Mouse (Mus musculus) adrenal gland, adult 10 weeks (tissue): ENCODE data around the gene Rab20. TPM values are rescaled to one million over a fixed set of nuclear protein-coding genes. Genes with fewer than 3 reads are reported as not detected.

Experiments used
- polyA plus RNA-seq: library from polyadenylated mRNA; stranded (reverse); fragments of 350-450 nt; fragmentation: Illumina TruSeq; extraction: RNeasy Lipid Tissue Mini Kit (QIAGEN cat#74804); gene quantifications from one replicate; pipeline ENCODE4 v1.2.3, GENCODE M21; 2014; ENCODE audit warnings: low read depth, low replicate concordance

Gene Rab20
- polyA plus RNA-seq: 2.2 TPM

DNA sequence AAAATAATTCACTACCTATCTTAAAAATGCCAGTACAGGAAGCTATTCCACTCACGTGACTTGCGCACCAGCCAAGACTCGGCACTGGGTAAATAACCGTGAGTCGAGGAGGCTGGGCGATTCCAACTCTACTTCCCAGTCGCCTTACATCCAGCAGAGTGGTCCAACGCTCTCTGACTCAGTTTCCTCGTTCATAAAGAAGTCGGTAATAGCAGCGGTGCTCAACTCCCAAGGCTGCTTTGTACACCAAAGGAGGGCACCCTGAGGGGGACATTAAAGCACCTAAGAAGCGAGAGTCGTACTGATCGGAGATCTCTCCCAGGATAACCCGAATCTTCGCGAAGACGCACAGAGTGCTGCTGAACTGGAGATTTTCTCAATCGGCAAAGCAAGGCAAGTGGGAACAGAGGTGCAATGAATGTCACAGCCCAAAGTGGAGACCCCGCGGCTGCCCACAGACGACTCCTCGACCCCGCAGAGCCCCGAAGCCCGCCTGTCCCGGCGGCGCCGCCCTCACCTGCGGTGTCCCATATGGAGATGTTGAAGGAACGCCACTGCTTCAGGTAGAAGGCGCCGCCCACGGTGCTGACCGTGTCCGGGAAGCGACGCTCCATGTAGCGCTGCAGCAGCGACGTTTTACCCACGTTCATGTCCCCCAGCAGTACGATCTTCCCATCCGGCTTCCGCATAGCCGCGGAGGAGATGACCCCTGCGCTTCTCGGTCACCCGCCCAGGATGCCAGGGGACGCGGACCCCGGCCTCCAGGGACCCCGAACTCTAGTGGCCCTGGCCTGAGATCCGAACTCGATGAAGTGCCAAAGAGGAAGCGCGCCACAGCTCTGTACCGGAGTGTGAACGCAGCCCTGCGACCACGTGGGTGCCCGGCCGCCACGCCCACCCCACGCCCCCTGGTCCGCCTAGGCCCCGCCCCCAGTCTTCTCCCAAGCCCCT is at the start of gene Rab20:
TSS of gene Rab20 (minus strand) at position 900 of the 951 bp plus-strand sequence.

DNA sequence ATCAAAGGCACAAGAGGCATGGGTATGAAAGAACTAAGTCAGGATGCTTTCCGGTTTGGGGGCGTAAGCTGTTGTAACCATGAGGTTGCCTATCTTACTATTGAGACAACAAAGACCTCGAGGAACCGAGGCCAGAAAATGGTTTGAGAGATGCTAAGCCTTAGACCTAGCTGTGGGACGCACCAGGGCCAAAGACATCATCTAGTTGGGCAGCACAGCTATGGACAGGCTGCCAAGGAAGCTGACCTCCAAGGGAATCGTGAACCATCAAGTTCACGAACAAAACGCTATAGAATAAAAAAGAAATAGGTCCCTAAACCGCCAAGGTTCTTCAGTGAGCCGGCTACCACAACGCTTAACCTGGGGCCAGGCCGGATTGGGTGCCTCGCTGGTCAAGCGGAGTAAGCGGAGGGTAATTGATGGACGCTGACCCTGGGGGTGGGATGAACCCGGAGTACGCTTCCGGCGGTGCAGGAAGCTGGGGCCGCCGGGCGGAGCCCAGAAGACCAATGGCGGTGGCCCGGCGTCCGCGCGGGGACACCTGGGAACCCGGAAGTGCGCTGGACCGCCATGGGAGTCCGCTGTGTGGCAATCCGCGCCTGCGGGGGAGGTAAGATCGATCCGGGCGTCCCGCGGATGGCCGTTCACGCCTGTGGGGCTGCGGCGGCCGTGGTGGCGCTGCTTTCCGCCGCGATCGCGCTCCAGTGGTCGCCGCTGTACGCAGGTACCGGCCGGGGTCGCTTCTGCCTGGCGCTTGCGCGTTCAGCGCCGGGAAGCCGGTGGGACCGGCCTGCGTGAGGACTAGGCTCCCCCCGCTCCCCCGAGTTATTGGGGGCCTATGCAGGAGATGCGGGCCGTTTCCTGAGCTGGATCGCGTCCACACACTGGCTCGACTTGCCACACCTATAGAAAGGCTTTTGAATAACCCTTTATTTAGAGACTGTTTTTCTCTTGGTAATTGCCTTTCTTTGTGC is 18.8 kb upstream of the Rab20 start, which contains the start of gene Naxd:
TSS of gene Naxd (plus strand) at position 490 of the 974 bp plus-strand sequence.

Other genes starting within 250 kb of the Rab20 start
- gene Col4a2, start 165.9 kb downstream of the Rab20 start, polyA plus RNA-seq: 5.7 TPM
- gene Col4a1, start 165.9 kb downstream of the Rab20 start, polyA plus RNA-seq: 94.4 TPM
- gene Naxd, start 18.8 kb upstream of the Rab20 start, polyA plus RNA-seq: 14.6 TPM
- 8.8 TPM for gene Cars2, start 72.1 kb upstream of the Rab20 start, polyA plus RNA-seq
- 40.2 TPM for gene Ing1, start 76.9 kb upstream of the Rab20 start, polyA plus RNA-seq
- gene Ankrd10, start 157.0 kb upstream of the Rab20 start, polyA plus RNA-seq: 43.1 TPM
- not detected for gene 1700016D06Rik, start 222.4 kb upstream of the Rab20 start, polyA plus RNA-seq
- gene Arhgef7, start 249.0 kb upstream of the Rab20 start, polyA plus RNA-seq: 13.5 TPM